Mouse (Mus musculus) thymus, postnatal 14 days (tissue): Measurements from ENCODE around the gene Col25a1.

Experiments
- DNase-seq: peaks from one replicate; pipeline ENCODE4 v3.0.0; 2021

The Col25a1 gene

DNA sequence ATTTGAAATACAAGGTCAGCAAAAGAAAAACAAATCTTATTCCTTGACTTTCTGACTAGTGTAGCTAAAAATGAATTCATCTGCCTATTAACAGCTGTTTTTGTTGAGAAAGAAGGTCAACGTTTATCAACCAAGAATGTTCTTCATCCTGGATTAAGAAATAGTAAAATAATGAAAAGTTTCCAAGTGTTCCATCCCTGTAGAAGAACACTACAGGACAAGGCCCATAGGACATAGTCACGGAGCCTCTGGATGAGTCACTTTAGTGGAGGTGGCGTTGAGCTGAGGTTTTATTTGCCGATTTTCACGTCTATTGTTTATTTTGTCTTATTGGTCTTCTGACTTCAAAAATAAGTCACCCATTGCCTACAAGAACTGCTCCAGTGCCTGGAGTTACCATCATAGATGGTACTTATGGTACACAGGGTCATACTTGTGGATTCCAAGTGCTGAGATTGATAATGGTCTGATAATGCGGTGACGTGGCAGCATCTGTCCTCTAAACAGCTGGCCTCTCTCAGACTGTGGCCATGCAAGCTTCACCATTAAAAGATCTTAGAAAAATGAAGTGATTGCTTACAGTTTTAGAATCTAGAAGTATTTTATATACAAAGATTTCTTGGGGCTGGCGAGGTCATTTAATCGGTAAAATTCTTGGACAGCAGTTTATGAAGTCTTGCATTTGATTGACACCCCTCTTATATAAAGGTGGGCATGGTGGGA is 198.7 kb downstream of the Col25a1 start:
- no peak for DNase-seq

DNA sequence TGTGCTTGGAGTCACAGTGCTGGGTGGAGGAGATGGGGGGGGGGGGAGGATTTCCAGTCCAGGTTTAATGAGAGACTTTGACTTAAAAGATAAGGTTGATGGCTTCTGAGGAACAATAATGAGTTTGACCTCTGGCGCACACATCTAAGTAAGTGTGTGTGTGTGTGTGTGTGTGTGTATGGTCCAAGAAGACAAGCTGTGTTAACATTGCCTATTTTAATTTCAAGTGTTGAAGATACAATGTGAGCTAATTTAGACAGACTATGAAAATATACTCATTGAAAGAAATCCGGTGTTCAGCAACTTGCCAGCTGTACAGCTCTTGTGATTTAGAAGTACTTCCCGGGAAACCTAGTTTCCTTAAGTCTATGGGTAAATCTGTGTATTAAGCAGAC is 199.3 kb downstream of the Col25a1 start:
- DNase-seq = no peak

GRCm38 (mm10) chr3:130332347-130332913 is 201.1 kb downstream of the Col25a1 start:
- no peak for DNase-seq

DNA sequence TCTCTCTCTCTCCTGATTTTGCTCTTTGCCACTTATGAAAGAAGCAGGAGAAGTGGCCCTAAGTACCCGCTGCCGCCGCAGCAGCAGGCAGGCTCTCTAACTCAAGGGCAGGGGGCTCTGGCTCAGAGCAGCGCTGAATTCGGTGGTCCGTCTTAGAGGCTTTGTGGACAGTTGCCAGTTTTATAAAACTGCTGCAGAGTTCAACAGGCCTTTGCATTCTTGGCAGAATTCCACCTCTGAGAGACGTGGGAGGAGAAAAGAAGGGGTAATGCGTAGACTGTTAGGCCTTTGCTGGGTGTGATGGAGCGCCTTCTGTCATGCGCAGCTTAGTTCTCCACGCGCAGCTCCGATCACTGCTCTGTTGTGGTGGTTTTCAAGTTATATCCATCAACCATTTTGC is 206.6 kb downstream of the Col25a1 start:
- no peak for DNase-seq

DNA sequence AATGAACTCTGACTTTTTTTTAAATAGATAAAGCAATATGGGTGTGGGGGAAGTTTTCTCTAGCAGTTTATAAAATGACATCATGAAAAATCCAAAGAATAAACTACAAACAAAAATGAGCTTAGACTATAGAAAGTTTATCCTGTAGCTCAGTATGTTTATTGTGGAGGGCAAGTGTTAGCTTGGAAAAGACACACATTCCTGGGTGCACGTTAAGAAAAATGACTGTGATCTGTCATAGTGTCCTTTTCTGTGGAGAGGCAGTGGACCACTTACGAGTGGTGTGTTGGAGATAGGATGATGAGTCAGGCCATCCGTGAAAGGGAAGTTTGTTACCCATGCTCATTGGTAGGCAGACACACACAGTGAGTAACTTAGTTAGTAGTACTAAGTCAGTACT is 207.1 kb downstream of the Col25a1 start:
- DNase-seq = no peak

- no peak for DNase-seq
These were observed 218.9 kb downstream of the Col25a1 start for GRCm38 (mm10) chr3:130350161-130350560.

DNA sequence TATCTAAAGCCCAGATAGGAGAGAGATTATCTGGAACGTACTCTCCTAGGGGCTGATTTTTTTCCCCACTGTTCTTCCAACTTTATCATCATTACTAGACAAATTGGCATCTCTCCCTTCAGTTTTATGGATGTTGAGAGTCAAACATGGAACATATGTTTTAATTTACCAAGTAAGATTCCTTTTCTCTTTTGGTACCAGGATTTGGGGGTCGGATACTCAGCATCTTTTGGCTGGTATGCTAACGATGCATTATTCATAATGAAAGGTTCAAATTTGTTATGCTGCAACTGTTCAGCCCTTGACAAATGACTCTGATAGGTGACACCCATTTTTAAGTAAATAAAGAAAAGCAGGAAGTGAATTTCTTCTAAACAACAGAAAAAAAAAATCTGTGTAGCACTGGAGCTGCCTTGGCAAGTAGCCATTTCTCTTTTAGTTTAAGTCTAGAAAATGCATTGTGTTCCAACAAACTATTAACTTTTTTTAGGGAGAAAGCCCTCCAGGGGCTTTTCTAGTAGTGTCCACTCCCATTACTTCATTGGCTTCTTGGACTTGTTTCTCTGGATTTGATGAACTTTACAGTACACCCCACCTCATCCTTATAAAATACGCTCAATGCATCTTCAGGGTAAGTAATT is 223.2 kb downstream of the Col25a1 start:
- no peak for DNase-seq

- no peak for DNase-seq
These were observed 225.4 kb downstream of the Col25a1 start for GRCm38 (mm10) chr3:130356575-130357173.

DNA sequence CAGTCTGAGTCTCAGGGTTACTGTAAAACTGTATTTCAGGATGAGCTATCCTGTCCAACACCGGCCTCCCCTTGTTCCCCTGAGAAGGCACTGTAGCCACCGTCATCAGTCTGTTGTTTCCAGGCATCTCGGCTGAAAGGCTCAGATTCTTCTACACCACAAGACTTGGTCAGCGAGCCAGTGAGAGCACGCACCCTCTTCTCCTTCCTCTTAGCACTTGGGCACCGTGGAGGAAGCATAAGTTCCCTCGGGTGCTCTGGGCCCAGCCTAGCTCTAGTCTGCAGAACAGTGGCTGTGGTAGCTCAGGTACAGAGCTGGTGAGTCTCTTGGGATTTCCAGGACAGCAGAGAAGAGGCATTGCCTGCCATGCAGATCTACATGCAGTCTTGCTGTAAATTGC is 229.5 kb downstream of the Col25a1 start:
- DNase-seq = no peak

- no peak for DNase-seq
These were observed 230.6 kb downstream of the Col25a1 start for GRCm38 (mm10) chr3:130361922-130362321.

DNA sequence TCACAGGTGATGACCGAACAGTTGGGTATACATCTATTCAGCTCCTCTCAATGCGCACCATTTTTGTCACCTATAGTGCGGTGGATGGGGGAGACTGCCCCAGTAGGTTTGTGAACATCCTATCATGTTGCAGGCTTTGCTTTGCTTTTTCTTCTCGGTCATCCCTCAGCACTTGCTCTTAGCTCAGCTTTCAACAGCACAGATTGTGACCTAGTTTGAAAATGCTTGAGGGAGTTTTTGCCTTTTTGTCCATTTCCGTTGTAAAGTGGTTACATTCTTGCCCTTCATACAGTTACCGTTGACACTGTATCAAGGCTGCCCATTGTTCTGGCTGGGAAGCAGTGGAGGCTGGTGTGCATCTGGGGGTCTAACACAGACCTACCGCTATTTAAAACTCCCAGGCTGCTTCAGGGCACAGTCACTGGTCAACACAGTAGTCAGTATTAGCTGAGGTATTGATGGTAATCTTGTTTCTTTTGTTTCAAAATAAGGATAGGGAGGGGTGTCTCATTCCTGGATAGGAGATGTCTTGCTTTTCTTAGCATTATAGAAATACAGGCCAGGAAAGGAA is 231.6 kb downstream of the Col25a1 start:
- DNase-seq = no peak

- no peak for DNase-seq
These were observed 235.8 kb downstream of the Col25a1 start for GRCm38 (mm10) chr3:130366917-130367610.

DNA sequence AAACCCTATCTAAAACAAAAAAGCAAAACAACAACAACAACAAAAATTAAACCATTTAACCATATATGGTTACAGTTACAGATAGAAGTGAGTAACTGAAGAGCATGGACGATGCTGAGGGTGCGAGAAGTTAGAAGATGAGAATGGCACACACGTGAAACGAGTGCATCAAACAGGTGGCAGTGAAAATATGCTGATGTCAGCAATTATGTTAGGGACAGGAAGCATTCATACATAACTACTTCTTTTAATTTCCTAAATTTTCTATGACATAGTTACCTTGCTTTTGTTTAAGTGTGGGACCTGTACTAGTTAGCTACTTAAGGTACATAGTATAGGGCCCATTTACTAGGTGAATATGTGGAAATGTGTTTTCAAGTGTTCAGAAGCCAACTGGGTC is 237.1 kb downstream of the Col25a1 start:
- no peak for DNase-seq

GRCm38 (mm10) chr3:130369113-130369512 is 237.8 kb downstream of the Col25a1 start:
- DNase-seq = no peak

DNA sequence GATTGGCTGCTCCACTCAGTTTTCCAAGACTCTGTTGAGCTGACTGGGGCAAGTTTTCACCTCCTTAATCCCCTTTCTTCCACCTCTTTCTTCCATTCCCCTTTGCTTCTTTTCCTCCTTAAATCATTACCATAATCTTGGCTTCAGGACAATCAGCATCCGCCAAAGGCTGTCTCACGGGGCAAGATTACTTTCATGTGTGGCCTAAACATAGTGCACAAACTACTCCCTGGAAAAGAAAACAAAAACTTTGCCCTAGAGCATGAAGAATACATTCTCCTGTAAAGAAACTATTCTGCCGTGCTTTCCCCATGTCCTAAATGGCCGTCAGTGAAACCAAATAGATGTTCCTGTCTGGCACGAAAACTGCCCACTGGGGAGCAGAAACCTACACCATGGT is 238.9 kb downstream of the Col25a1 start:
- no peak for DNase-seq

DNA sequence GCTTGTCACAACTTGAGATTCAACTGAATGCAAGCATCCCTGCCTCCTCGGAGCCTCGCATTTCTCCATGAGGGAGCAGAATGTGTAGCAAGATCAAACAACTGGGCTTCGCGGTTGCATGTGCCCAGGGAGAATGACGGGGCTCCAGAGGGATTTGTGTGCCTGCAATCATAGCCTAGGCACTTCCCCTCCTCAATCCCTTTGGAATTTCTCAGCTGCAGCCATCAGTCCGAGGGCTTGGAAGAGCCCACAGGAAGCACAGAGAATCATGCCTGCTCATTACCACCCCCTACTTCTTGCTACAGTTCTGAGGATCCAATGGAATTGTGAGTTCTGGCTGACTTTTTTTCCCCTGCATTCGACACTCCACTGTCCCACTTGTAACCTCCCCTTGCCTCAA is 241.8 kb downstream of the Col25a1 start:
- DNase-seq = no peak

DNA sequence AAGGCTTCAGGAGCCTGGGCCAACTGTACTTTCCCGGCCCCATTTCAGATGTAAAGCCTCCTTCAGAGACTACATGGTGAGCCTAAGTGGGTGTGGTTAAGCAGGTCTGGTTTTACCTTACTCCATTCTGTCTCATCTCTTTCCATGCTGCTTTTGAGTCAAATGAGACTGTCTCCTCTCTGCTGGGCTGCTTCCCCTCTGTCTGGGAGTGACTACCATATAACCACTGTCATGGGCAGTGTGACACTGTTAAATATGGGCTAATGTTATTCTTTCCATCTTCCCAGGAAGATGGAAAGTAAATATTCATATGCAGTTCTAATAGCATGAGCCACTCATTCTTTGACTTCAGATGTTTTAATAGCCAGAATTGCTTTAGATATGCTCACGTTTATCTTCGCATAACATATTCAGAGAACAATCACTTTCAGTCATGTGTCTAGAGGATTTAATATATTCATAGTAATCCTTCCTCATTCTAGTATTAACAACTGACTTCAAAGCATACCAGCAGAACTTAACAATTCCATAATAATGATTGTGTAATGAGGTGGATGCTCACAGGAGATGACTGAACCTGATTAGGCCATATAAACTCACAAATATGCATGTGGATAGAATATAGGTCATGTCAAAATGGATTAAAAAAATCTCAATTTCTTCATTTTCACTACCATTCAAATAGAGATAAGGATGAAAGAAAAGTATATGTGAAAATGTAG is 243.5 kb downstream of the Col25a1 start:
- DNase-seq = no peak

- DNase-seq = no peak
These were observed 246.5 kb downstream of the Col25a1 start for GRCm38 (mm10) chr3:130377786-130378185.

GRCm38 (mm10) chr3:130378626-130379025 is 247.3 kb downstream of the Col25a1 start:
- DNase-seq = no peak

DNA sequence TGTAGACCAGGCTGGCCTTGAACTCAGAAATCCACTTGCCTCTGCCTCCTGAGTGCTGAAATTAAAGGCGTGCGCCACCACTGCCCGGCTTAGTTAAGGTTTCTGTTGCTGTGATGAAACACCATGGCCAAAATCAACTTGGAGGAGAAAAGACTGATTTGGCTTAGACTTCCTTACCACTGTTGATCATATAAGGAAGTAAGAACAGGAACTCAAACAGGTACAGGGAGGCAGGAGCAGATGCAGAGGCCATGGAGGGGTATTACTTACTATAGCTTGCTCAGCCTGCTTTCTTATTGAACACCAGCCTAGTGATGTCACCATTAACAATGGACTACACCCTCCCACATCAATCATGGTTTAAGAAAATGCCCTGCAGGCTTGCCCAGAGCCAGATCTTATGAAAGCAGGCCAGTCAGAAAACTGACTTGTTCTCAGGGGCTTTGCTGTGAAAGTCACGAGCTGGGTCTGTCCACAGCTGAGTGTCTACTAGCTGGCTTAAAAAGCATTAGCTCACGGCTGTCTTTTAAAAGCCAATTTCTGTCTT is 249.1 kb downstream of the Col25a1 start:
- DNase-seq = no peak

GRCm38 (mm10) chr3:130381691-130382090 is 250.4 kb downstream of the Col25a1 start:
- DNase-seq = no peak

GRCm38 (mm10) chr3:130385856-130386255 is 254.6 kb downstream of the Col25a1 start:
- no peak for DNase-seq
